In genomic region chr14:27828089-27828488, GRCm38 (mm10) we compare ENCODE assay signal across 28 mouse cellular contexts.
DNase-seq lines count a peak whose midpoint lies in the region; ATAC-seq lines count a peak whose summit lies in the region.
"Had no signal": no experiment of that assay in that cellular context is flagged by ENCODE, and none has a peak within 500 bp of the region (broad histone marks: within the 10 kb centered on the region; RNA-seq: fewer than 3 reads in every experiment).

No protein-coding gene starts in this region.

- 73% methylated on average over 2 of the region's 2 CpGs for WGBS in intestine, embryonic 14.5 days
- 79% methylated on average over 2 of the region's 2 CpGs for WGBS in intestine, embryonic 15.5 days

- no peaks in the 10 kb centered on the region for H3K9me3 ChIP-seq in intestine, embryonic 14.5 days (ENCODE audit: control insufficient read depth, low read length)
- no peaks in the 10 kb centered on the region for H3K9me3 ChIP-seq in intestine, embryonic 15.5 days
- H3K9me3 ChIP-seq: embryonic facial prominence, embryonic 13.5 days; forebrain, embryonic 12.5 days; forebrain, embryonic 15.5 days; heart, embryonic 10.5 days; heart, embryonic 13.5 days; hindbrain, embryonic 15.5 days had no signal

- H3K27ac ChIP-seq in intestine, embryonic 14.5 days (ENCODE audit: low read depth), result no peak overlapping the region
- H3K27ac ChIP-seq in intestine, embryonic 15.5 days, result no peak overlapping the region
- H3K27ac ChIP-seq: embryonic facial prominence, embryonic 13.5 days; forebrain, embryonic 12.5 days; forebrain, embryonic 15.5 days; heart, adult 2 months; heart, embryonic 10.5 days; heart, embryonic 13.5 days; hindbrain, embryonic 15.5 days had no signal

- DNase-seq in cerebellum, postnatal 10 days, result peak; percentile 41 to 60
- DNase-seq in cerebellum, adult 8-10 months, result no peak
- peak; percentile 10 for DNase-seq in intestine, embryonic 14.5 days (ENCODE audit: low spot score)
- peak; percentile 21 for DNase-seq in MN1 (ENCODE audit: low spot score)
- peak; percentile 49 for DNase-seq in brain, adult 2 months (ENCODE audit: low read depth, low spot score)
- DNase-seq: adrenal gland, adult 8-10 months; adrenal gland, postnatal 25 days; B cell, adult 2 months; cerebellum, adult 11 months; cerebellum, adult 9-11 months; gastrocnemius, postnatal 25 days; heart, adult 2 months; heart, postnatal 14 days; heart, postnatal 4 days; kidney, adult 18-20 months had no signal

- H3K4me3 ChIP-seq in intestine, embryonic 14.5 days (ENCODE audit: low read depth, low read length), result no peak overlapping the region
- no peak overlapping the region for H3K4me3 ChIP-seq in intestine, embryonic 15.5 days (replicated peaks)
- H3K4me3 ChIP-seq: embryonic facial prominence, embryonic 13.5 days; erythroblast, embryonic 14.5 days; forebrain, embryonic 12.5 days; forebrain, embryonic 15.5 days; heart, adult 2 months; heart, embryonic 10.5 days; heart, embryonic 13.5 days; hindbrain, embryonic 15.5 days had no signal

- ATAC-seq in intestine, embryonic 14.5 days (replicated peaks; ENCODE audit: low FRiP score, low TSS enrichment, low read depth), result no peak
- no peak for ATAC-seq in intestine, embryonic 15.5 days
- ATAC-seq in granulocyte monocyte progenitor cell, adult 5-6 weeks (replicated peaks; ENCODE audit: poor library complexity, severe bottlenecking), result no peak
- ATAC-seq: activated CD4-positive, CD25-positive, alpha-beta regulatory T cell, adult 4 months; forebrain, embryonic 15.5 days; intestine, embryonic 16.5 days had no signal

- no peak overlapping the region for H3K4me2 ChIP-seq in intestine, embryonic 14.5 days (ENCODE audit: low read length)
- no peak overlapping the region for H3K4me2 ChIP-seq in intestine, embryonic 15.5 days (replicated peaks)
- H3K4me2 ChIP-seq: embryonic facial prominence, embryonic 13.5 days; forebrain, embryonic 12.5 days; forebrain, embryonic 15.5 days; heart, embryonic 13.5 days; hindbrain, embryonic 15.5 days had no signal

- no peaks in the 10 kb centered on the region for H3K4me1 ChIP-seq in intestine, embryonic 14.5 days (replicated peaks; ENCODE audit: control insufficient read depth, insufficient read depth, low read length)
- H3K4me1 ChIP-seq in intestine, embryonic 15.5 days (replicated peaks), result no peaks in the 10 kb centered on the region
- H3K4me1 ChIP-seq: forebrain, embryonic 12.5 days; heart, embryonic 10.5 days; hindbrain, embryonic 15.5 days had no signal

- H3K36me3 ChIP-seq in intestine, embryonic 14.5 days (ENCODE audit: control insufficient read depth, insufficient read depth, low read length), result no peaks in the 10 kb centered on the region
- no peaks in the 10 kb centered on the region for H3K36me3 ChIP-seq in intestine, embryonic 15.5 days
- H3K36me3 ChIP-seq: embryonic facial prominence, embryonic 13.5 days; forebrain, embryonic 12.5 days; forebrain, embryonic 15.5 days; G1E; heart, embryonic 10.5 days; heart, embryonic 13.5 days; hindbrain, embryonic 15.5 days had no signal

- H3K27me3 ChIP-seq in intestine, embryonic 14.5 days (replicated peaks; ENCODE audit: control insufficient read depth, insufficient read depth, low read length), result no peaks in the 10 kb centered on the region
- H3K27me3 ChIP-seq in intestine, embryonic 15.5 days (replicated peaks), result no peaks in the 10 kb centered on the region
- H3K27me3 ChIP-seq: CH12.LX; embryonic facial prominence, embryonic 13.5 days; forebrain, embryonic 12.5 days; forebrain, embryonic 15.5 days; heart, embryonic 13.5 days; hindbrain, embryonic 15.5 days had no signal

- no peak overlapping the region for H3K9ac ChIP-seq in intestine, embryonic 14.5 days (ENCODE audit: low read length)
- no peak overlapping the region for H3K9ac ChIP-seq in intestine, embryonic 15.5 days
- H3K9ac ChIP-seq: embryonic facial prominence, embryonic 13.5 days; forebrain, embryonic 12.5 days; forebrain, embryonic 15.5 days; heart, embryonic 13.5 days; hindbrain, embryonic 15.5 days had no signal
